Mouse (Mus musculus) 3T3-L1 (cell line): Measurements from ENCODE around the gene Ier3.
A peak's percentile ranks its signal among the peaks of the same experiment; 100 is the strongest.

ENCODE experiments used
- DNase-seq: peaks from one replicate; pipeline ENCODE4 v3.0.0-alpha.2; 2015; ENCODE audit warnings: low read depth, low spot score

Gene Ier3

DNA sequence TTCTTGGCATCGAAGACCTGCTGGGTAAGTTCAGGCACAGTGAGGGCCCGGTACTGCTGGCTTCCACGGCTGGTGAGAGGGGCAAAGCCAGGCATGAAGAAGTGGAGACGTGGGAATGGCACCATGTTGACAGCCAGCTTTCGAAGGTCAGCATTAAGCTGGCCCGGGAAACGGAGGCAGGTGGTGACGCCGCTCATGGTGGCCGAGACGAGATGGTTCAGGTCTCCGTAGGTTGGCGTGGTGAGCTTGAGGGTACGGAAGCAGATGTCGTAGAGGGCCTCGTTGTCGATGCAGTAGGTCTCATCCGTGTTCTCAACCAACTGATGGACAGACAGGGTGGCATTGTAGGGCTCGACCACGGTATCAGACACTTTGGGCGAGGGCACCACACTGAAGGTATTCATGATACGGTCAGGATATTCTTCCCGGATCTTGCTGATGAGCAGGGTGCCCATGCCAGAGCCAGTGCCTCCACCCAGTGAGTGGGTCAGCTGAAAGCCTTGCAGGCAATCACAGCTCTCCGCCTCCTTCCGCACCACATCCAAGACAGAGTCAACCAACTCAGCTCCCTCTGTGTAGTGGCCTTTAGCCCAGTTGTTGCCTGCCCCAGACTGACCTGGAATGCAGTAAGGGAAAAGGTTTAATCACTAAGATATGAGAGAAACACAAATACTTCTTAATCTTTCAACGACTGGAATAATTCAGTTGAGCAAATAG is 14.1 kb downstream of the Ier3 start:
- DNase-seq, result no peak

DNA sequence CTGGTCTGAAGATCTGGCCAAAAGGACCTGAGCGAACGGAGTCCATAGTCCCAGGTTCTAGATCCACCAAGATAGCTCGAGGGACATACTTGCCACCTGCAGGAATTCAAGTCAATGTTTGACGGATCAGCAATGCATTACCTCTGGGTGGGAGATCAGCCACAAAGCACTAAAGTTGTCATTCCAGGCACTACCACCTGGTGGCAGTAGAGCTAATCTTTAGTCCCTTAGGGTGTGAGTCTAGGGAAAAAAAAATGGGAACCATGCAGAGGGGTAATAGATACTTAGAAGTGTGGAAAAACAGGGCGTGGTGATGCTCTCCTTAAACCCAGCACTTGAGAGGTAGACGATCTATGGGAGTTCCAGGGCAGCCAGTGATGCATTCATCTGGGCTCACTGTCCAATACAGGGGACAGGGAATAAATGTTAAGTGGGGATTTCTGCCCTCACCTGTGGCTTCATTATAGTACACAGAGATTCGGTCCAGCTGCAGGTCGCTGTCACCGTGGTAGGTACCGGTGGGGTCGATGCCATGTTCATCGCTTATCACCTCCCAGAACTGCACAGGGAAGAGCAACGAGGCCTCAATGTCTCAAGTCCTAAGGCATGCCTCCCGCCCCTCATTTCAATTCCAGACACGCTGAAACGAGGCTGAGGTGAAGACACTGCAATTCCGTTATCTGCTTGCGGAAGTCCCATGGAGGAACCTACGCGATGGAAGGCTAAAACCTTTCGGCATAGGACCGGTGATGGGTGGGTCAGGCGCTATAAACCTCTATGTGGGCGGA is 14.9 kb downstream of the Ier3 start:
- peak; percentile 98 for DNase-seq

DNA sequence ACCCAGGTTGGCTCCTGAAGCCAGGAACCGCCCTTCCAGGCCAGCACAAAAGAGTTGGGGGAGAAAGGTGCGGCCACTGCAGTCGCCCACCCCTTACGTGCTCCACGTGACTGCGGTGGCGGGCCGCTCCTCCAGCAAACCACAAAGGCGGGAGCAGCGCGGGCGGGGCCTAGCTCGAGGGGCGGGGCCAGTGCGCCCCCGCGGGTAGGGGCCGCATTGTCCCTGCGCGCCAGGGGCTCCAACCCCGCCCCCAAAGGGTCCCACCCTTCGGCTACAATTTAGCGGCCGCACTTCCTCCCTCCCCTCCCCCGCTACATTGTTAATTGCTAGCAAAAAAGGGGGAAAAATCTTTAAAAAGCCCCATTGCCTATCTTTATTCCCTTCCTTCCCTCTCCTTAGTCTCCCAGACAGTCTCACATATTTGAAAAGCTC is 15.5 kb downstream of the Ier3 start:
- DNase-seq, result peak; percentile 84

DNA sequence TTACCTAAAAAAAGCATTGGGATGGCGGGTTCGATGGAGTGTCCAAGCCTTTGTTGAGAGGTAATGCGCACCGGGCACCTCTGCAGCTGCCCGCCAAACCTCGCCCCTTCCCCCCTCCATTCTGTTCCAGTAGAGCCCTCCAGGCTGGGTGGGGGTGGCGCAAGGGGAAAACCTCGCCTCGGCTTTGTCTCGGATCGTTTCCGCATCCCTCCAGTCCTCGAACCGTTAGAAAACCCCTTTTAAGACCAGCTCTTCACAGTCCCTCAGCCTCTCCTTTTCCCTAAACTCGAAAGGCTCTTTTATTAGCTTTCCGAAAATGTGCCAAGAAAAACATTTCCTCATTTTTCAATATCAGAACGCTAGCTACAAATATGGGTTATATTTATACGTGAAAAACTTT is 16.0 kb downstream of the Ier3 start:
- peak; percentile 72 for DNase-seq

DNA sequence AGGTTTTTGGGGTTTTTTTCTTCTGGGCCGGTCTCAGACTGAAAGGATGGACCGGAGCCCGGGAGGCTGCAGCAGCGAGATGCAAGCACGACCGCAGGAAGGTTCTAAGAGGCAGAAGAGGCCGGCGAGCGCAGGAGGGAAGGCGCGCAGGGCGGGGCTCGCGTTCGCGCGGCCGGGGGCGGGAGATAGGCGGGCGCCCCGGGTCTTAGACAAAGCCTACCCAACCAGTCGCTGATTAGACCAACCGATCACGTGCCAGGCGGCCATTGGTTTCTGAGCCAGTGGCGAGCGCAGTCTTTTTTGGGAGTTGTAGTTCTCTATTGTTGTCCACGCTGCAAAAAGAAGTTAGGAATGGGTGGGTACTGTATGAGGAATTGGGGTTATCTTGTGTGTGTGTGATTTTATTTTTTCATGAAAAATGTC is 16.6 kb downstream of the Ier3 start, which contains the start of gene Tubb5:
Tubb5 (minus strand) TSS at position 185 of the 423 bp plus-strand sequence.
- peak; percentile 99 for DNase-seq

DNA sequence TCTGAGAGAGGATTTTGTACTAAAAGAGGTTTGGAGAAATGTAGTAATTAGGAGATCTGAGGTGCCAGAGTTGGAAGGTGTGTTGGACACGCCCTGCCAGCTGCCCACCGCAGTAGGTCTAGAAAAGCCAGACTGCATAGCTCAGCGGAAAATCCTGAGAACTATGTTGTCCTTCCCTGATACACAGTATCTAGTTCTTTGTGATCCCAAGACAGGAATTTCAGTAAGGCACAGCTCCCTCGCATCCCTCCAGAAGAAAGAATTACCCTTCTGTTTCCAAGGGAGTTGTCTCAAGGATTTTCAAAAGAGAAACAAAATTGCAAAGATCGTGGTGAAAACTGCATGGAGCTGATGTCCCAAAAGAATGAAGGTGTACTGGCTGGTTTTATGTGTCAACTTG is 17.1 kb downstream of the Ier3 start:
- DNase-seq, result no peak

DNA sequence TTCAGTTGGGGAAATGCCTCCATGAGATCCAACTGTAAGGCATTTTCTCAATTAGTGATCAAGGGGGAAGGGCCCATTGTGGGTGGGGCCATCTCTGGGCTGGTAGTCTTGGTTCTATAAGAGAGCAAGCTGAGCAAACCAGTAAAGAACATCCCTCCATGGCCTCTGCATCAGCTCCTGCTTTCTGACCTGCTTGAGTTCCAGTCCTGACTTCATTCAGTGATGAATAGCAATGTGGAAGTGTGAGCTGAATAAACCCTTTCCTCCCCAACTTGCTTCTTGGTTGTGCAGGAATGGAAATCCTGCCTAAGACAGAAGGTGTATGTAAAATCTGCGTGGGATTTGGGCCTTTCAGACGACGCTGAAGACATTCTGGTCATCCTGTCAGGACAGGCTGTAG is 17.5 kb downstream of the Ier3 start:
- DNase-seq, result peak; percentile 53

DNA sequence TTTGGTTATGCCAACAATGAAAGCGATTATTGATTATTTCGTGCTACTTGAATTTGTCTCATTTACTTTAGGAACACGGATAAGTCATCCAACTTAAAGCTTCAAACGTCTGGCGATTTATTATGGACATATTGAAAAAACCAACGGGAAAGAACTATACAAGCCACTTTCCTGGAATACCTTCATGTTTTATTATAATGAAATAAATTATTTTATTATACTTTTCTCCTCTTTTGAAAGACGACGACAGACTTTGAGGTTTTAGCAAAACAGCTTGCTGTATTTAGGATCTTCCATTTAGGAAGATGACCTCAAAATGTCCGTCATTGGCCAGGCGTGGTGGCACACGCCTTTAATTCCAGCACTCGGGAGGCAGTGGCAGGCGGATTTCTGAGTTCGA is 19.1 kb downstream of the Ier3 start:
- DNase-seq, result peak; percentile 25

DNA sequence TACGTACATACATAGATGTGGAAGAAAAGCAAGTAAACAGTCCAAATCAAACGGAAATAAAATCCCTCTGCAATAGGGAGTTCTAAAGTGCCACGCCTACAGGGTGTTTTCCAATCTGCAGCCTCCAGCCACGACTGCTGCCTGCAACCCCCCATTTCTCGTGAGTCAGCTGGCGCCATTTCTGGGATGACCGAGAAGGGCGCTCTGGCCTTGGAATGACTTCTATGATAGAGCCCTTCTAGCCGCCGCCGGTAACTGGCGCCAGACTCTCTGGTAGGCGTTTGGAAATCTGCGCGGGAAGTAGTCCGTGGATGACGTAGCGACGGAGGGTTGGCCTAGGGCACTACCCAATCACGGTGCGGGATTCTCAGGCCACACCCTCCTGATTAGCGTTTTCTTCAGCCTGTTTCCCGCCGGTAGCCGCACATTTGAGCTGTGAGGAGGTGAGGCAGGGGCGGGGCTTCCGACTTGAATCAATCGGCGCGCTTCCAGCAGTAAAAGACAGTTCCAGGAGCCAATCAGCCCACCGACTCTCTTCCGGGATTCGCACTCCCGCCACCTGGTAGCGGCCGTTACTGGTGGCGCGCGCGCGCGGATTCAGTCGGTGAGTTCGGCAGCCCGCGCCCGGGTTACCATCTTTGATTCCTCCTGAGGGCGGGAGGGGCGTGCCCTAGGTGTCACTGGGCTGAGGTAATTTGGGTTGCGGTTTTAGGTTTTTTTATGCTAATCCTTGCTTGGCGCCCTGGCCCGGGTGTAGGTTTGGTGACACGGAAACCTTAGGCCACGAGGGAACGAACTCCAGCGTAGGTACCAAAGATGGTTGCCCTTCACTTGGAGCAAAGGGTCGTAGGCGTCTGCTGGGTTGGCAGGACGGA is 19.8 kb downstream of the Ier3 start, which contains the start of gene Mdc1:
Mdc1 (plus strand) TSS at position 440 of the 875 bp plus-strand sequence.
- peak; percentile 100 for DNase-seq

DNA sequence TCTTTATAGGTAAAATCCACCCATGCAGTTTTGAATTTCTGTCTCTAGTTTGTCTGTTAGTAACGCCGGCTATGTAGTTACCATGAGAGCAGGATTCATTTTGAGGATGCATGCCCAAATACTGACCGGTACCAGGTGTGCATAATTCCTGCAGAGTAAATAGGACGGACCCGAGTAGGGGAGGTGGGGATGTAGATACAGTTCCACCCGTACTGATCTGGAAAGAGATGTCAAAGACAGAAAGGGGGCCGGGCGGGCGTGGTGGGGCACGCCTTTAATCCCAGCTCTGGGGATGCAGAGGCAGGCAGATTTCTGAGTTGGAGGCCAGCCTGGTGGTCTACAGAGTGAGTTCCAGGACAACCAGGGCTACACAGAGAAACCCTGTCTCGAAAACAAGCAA is 20.5 kb downstream of the Ier3 start:
- DNase-seq, result no peak

DNA sequence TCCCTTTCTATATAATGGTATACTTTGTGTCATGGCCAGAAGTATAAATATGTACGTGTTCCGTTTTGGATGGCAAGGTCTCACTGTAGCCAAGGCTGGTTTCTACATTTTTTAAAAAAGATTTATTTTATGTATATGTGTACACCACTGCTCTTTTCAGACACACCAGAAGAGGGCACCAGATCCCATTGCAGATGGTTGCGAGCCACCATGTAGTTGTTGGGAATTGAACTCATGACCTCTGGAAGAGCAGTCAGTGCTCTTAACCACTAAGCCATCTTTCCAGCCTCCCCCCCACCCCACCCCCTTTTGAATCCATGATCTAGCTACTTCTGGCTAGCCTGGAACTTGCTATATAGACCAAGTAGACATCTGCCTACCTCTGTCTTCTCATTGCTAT is 22.0 kb downstream of the Ier3 start:
- peak; percentile 55 for DNase-seq

DNA sequence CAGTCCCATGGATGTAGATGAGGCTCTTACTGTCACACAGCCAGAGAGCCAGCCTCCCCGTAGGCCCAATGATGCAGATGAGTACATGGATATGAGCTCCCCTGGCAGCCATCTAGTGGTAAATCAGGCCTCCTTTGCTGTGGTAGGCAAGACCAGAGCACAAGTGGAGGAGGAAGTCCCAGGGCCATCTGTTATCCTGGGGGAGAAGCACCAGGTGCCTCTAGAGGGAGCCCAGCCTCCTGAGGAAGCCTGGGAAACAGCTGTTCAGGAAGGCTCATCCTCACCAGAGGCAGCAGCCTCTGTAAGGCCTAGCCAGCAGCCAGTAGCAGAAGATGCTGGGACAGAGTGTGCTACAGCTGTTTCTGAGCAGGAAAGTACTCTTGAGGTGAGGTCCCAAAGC is 26.6 kb downstream of the Ier3 start:
- peak; percentile 54 for DNase-seq

DNA sequence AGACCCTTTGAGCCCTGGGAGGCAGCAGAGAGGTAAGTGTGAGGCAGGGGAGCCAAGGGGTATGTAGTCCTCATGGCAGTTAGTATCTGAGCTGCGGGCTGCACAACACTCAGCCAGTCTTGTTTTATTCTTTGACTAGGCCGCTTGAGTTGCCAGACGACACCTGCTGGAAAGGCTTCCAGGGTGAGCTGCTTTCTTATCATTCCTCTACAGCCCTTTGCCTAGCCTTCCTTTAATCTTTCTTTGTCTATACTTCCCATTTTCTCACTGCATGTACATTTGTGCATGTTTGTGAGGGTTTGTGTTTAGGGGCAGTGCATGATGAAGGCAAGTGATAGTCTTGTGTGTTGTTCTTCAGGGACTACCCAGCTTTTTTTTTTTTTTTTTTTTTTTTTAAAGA is 29.5 kb downstream of the Ier3 start:
- DNase-seq, result no peak

DNA sequence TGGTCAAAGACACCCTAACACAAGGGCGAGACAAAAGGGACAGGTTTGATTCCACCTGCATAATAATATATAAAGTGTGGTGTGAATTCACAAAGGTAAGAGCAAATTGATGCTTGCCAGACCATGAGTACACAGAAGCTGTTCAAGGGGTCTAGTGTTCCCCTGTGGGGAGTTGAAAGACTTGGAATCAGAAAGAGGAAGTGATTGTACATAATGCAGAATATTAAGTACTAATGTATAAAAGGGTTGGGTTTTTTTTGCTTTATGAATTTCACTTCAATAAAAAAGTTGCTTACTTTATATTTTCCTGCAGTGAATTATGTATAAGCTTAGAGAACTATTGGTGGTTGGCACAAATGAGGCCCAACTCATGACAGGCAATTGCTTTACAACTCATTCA is 37.9 kb downstream of the Ier3 start:
- DNase-seq, result no peak

DNA sequence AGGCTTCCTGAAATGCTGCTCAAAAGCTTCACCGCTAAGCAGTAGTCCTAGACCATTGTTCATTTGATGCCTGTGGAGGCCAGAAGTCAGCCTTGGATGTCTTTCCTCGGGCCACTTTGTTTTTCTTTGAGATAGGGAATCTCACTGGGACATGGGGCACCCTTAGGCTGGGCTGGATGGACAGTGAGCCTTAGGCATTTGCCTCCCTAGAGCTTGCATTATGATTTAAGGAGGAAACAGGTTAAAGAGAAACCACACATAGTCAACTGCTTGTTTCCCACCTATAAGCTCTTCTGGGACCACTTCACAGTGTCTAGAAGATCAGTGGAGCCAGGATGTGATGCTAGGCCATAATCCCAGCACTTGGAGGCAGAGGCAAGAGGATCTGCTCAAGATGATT is 38.4 kb downstream of the Ier3 start:
- no peak for DNase-seq

DNA sequence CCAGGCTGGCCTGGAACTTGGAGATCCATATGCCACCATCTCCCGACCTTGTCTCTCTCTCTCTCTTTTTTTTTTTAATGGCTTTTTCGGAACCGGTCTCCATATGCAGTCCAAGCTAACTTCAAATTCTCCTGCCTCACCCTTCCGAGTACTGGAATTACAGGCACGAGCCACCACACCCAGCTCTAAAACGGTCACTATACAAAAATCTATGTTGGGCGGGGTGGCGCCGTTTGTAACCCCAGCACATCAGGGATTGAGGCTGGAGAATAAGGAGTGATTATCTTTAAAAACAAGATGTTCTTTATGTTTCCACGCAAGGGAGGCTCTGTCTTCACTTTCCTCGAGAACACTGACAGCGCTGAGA is 39.3 kb downstream of the Ier3 start:
- DNase-seq, result no peak

DNA sequence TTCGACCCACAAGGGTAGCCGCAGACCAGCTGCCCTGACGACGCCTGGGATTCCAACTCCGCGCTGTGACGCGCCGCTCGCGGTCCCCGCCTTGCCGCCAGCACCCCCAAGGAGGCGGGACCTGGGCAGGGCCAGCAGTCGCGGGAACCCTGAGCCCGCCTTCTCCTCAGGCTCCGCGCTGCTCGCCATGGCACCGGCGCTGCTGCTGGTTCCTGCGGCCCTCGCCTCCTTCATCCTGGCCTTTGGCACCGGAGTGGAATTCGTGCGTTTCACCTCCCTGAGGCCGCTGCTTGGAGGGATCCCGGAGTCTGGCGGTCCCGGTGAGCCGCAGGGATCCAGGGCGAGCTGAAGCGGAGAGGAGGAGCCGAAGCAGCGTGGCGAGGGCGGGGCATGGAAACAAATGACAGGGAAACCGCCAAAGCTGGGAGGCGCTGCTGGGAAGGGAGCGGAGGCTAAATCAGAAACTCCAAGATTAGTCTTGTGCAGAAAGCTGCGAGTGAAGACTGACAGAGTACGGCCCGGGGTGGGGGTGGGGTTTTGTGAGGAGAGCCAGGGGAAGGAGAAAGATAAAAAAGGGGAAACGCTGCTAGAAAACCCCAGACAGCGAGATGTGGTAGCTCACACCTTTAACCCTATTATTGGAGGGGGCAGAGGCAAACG is 39.8 kb downstream of the Ier3 start, which contains the start of gene Nrm:
Nrm (plus strand) TSS at position 121 of the 660 bp plus-strand sequence.
- DNase-seq, result peak; percentile 95

DNA sequence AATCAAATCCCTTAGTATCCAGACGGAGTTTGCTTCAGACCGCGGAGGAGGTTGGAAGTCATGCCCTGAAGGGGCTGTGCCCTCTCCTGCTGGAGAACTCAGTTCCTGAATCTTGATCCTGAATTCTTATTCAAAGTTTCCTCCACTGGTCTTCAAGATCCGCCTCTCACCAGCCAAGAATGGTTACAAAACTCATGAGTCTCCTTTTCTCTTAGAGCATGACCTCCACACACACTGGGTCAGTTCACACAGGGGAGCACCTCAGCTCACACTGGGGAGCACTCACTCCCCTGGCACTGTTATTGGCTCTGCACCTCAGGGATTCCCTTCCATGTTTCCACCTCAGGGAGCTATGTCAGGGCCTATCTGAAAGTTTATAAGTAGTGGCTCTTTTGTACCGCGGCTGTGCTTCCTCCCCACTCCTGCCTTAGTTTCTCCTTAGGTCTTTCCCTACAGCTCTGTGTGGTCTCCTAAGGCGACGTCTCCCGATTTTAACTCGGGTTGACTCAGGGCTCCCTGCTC is 43.4 kb downstream of the Ier3 start:
- DNase-seq, result no peak

DNA sequence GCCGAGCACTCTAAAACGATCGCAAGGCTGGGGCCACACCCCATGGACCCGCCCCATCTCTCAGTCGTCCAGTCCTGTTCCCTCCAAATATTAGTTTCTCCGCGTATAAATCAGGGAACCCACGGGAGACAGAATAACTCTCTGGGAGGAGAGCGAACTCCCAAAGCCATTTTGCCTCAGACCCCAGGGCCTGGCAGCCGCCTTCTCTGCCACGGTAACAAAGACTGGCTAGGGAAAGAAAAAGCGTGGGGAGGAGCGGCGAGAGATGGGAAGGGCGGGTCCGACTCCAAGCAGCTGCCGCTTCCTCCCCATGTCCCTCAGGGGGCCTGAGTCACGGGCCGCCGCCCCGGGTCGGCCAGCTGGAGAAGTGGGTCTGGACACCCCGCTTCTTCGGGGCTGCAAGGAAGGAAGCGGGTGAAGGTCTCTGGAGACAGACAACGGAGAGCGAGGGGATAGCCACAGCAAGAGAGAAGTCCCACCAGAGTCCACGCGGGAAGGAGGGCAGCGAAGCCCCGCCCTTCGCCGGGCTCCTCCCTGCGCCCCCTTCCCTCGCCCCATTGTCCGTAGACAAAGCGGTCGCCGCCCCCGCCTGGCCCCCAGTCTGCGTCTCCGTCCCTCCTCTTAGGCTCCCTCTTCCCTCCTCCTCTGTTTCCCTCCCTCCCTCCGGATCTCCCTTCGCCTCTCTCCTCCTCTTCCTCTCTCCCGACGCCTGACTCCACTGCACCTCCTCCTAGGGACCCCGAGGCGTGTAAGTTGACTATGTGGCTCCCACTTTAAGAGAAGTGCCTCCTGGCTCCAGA is 44.2 kb downstream of the Ier3 start, which contains the start of gene Ppp1r18:
Ppp1r18 (plus strand) TSS at position 113 of the 800 bp plus-strand sequence.
- peak; percentile 88 for DNase-seq

DNA sequence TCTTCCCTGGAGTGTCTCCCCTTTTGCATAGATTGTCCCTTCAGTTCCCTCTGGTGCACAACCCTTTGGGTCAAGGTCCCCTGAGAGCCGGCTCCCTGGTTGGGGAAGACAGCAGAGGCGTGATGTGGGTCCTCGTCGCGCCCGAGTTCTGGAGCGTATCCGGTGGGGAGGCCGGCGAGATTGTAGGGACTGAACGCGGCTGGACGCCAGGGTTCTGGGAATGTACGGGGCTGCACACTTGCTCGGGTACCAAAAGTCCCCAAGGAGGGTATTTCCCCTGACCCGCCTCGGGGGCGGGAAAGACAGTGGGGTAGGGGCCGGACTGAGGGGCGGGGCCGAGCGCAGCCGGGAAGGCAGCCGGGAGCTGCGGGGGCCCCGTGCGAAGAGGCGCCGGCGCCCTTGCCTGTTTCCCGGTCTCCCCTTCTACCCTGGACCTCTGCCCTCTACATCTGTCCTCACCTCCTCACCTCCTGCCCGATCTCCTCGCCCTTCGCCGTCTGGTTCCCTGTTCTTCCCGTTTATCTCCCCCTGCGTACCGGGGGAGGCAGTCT is 44.9 kb downstream of the Ier3 start:
- peak; percentile 76 for DNase-seq
